Mouse (Mus musculus): ENCODE measurements around the gene Zic5. TPM values are rescaled to one million over a fixed set of nuclear protein-coding genes. Genes with fewer than 3 reads are reported as not detected.

Gene Zic5
- polyA plus RNA-seq, 1 experiment: 18.6 TPM

DNA sequence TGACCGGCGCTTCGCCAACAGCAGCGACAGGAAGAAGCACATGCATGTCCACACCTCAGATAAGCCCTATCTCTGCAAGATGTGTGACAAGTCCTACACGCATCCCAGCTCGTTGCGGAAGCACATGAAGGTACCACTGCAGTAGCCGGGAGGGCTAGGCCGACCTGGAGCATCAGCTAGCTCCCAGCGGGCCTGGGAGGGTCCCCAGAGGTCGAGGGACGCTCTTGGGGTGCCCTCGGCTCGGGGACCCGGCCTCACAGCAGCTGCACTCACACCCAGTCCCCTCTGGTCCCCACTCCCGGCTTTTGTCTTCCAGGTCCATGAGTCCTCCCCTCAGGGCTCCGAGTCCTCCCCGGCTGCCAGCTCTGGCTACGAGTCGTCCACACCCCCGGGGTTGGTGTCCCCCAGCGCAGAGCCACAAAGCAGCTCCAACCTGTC is 13.1 kb upstream of the Zic5 start:
- DNase-seq (ENCODE audit: low read depth): peak; percentile 73

DNA sequence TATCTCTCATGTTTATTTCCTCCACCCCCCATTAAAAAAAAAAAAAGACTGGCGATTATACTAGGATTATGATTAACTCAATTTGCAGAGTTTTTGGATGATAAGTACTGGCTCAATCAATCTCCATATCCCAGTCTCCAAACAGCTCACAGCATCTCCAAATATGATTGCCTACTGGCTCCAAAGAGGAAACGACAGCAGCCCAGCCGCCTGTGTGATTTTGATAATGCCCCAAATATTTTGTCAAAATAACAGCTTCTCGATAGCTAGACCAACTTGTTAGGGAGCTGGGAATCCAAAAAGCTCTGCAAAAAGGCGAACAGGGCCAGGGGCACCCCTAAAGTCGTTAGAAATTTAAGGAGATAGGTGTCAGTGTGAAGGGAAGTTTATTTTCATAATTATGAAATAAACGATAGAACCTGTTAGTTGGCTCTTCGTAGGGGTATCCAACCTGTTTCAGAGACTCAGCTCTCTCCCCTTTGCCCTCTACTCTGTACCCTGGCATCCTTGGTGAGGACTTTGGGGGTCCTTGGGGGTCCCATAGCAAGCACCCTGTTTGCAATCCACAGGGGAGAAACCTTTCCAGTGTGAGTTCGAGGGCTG is 12.6 kb upstream of the Zic5 start:
- DNase-seq (ENCODE audit: low read depth): peak; percentile 58
- TF ChIP-seq POLR2A (IDR thresholded peaks at IDR 0.05; ENCODE audit: borderline replicate concordance, extremely low read depth, insufficient read depth, insufficient read length, poor library complexity, severe bottlenecking) (no peak), CTCF (IDR thresholded peaks at IDR 0.05; ENCODE audit: borderline replicate concordance, extremely low read depth, insufficient read depth, insufficient read length) (no peak)

More for the DNA sequence above, 13.1 kb upstream of the Zic5 start:
- no peak for TF ChIP-seq CTCF (IDR thresholded peaks at IDR 0.05; ENCODE audit: borderline replicate concordance, extremely low read depth, insufficient read depth, insufficient read length)

DNA sequence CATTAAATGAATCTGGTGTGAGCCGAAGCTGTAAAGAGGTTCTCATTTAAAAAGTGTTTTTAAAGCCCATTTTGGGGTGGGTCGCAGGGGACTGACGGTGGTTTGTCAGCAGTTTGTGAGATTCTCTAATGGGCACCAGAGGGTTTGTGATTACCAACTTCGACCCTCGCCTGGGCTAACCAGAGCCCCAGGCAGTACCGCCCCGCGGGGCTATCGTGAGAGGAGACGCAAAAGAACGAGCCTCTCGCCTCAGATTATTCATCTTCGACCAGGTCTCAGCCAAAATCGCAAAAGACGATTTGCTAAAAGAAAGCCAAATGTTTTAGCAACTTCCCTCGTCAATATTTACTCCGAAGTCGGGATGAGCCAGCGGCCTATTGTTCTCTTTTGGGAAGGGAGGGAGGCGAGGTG is 11.8 kb upstream of the Zic5 start:
- peak; percentile 65 for DNase-seq (ENCODE audit: low read depth)
- TF ChIP-seq POLR2A (IDR thresholded peaks at IDR 0.05; ENCODE audit: borderline replicate concordance, extremely low read depth, insufficient read depth, insufficient read length, poor library complexity, severe bottlenecking): no peak
- TF ChIP-seq CTCF (IDR thresholded peaks at IDR 0.05; ENCODE audit: borderline replicate concordance, extremely low read depth, insufficient read depth, insufficient read length): no peak

DNA sequence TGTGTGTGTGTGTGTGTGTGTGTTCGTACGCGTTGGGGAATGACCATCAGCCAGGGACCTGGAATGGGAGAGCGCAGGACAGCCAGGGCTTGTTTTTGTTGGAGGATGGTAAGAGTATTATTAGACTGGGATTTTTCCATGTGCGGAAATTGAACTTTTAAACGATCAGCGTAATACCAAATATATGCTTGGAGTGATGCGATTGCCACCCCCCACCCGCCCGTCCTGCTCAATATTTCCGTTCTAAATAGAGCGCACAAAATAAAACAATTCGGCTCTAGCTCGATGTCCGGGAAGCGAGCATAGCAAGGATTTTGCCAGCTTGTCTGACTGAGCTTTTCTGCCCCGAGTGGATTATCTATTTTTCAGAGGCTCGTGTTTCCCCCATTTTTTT is 11.3 kb upstream of the Zic5 start:
- DNase-seq (ENCODE audit: low read depth): peak; percentile 50
- no peak for TF ChIP-seq POLR2A (IDR thresholded peaks at IDR 0.05; ENCODE audit: borderline replicate concordance, extremely low read depth, insufficient read depth, insufficient read length, poor library complexity, severe bottlenecking)
- TF ChIP-seq CTCF (IDR thresholded peaks at IDR 0.05; ENCODE audit: borderline replicate concordance, extremely low read depth, insufficient read depth, insufficient read length): no peak

DNA sequence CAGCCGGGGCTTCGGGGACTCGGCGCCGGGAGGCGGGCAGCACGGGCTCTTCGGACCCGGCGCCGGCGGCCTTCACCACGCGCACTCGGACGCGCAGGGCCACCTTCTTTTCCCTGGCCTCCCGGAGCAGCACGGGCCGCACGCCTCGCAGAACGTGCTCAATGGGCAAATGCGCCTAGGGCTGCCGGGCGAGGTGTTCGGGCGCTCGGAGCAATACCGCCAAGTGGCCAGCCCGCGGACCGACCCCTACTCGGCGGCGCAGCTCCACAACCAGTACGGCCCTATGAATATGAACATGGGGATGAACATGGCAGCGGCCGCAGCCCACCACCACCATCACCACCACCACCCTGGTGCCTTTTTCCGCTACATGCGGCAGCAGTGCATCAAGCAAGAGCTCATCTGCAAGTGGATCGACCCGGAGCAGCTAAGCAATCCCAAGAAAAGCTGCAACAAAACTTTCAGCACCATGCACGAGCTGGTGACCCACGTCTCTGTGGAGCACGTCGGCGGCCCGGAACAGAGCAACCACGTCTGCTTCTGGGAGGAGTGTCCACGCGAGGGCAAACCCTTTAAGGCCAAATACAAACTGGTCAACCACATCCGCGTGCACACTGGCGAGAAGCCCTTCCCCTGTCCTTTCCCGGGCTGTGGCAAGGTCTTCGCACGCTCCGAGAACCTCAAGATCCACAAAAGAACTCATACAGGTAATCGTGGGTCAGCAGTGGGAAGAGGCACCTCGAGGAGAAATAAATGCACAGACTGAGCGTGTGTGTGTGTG is 10.8 kb upstream of the Zic5 start:
- peak; percentile 66 for DNase-seq (ENCODE audit: low read depth)
- TF ChIP-seq CTCF (IDR thresholded peaks at IDR 0.05; ENCODE audit: borderline replicate concordance, extremely low read depth, insufficient read depth, insufficient read length) (no peak), POLR2A (IDR thresholded peaks at IDR 0.05; ENCODE audit: borderline replicate concordance, extremely low read depth, insufficient read depth, insufficient read length, poor library complexity, severe bottlenecking) (no peak)

DNA sequence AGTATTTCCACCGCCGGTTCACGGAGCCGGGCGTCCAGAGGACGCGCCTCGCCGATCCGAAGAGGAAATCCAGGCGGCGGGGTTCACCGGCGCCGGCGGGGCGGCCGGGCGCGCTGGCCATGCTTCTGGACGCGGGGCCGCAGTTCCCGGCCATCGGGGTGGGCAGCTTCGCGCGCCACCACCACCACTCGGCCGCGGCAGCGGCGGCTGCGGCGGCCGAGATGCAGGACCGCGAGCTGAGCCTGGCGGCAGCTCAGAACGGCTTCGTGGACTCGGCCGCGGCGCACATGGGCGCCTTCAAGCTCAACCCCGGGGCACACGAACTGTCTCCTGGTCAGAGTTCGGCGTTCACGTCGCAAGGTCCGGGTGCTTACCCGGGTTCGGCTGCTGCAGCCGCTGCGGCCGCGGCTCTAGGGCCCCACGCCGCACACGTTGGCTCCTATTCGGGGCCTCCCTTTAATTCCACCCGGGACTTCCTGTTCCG is 10.1 kb upstream of the Zic5 start:
- peak; percentile 62 for DNase-seq (ENCODE audit: low read depth)
- TF ChIP-seq CTCF (IDR thresholded peaks at IDR 0.05; ENCODE audit: borderline replicate concordance, extremely low read depth, insufficient read depth, insufficient read length) (no peak), POLR2A (IDR thresholded peaks at IDR 0.05; ENCODE audit: borderline replicate concordance, extremely low read depth, insufficient read depth, insufficient read length, poor library complexity, severe bottlenecking) (no peak)

DNA sequence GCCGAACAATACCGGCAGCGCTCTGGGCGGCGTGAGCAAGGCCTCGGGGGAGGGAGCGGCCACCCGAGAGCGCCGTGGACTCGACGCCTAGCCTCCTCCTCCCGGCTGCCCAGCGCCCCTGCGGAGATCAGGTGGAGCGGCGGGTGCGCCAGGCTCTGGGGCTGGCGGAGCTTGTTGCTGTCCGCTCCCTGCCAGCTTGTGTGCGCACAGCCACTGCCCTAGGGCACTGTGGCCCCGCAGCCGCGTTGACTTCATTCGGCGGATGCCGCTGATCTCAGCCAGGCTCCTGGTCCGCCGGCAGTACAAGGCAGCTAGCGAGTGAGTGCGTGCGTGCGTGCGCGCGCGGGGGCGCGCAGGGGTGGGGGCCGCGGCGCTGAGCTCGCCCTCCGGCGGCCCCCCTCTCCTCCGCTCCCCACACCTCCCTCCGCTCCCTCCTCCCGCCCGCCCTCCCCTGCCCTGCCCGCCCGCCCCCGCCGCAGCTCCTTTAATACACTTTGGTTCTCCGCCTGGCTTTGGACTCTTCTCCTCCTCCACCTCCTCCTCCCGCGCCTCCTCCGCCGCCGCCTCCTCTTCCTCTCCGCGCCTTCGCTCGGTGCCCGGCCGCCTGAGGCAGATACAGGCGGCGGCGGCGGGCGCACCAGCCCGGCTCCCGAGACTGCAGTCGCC is 9.5 kb upstream of the Zic5 start, which contains the start of gene Zic2:
Gene Zic2, plus strand, starts transcription at position 545 of the 666 bp plus-strand sequence.
- DNase-seq (ENCODE audit: low read depth): peak; percentile 93
- TF ChIP-seq CTCF (IDR thresholded peaks at IDR 0.05; ENCODE audit: borderline replicate concordance, extremely low read depth, insufficient read depth, insufficient read length) (no peak), POLR2A (IDR thresholded peaks at IDR 0.05; ENCODE audit: borderline replicate concordance, extremely low read depth, insufficient read depth, insufficient read length, poor library complexity, severe bottlenecking) (no peak; the same call in 1 of the 2 replicates)

DNA sequence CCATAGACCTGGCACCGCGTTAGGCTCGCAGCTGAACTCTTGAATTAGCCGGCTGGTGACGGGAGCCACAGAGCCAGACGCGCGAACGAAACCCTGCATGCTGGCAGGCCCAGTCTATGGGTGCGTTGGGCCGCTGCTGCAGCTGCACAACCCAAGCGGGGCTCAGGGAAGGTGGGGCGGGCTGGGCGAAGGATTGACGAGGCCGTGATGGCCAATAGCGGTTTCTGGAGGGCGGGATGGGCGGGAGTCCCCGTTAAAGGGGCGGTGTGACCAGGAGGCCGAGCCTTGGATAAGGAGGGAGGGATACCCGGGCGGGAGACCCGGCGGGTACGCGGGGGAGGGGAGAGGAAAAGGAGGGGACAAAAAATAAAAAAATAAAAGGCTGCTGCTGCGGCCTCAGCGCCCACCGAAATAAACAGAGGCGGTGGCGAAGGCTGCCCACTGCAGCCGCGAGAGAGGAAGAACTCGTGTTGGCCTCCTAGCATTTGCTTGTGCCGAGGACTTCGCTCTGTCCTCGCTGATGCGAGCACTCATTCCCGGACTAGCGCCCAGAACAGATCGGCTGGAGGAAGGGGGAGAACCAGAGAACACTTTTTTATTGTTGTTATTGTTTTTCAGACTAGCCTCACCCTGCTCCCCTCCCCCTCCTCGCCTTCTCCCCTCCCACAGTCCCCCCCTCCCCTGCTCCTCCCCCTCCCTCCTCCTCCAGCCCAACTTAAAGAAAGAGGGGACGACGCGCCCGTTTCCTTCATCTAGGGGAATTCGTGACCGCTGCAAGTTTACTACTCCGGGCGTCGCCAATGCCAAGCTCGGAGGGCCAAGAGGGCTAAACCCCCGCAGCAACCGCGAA is 8.8 kb upstream of the Zic5 start:
- TF ChIP-seq CTCF (IDR thresholded peaks at IDR 0.05; ENCODE audit: borderline replicate concordance, extremely low read depth, insufficient read depth, insufficient read length) (no peak), POLR2A (IDR thresholded peaks at IDR 0.05; ENCODE audit: borderline replicate concordance, extremely low read depth, insufficient read depth, insufficient read length, poor library complexity, severe bottlenecking) (peak; percentile 24; the same call in 1 of the 2 replicates)
- DNase-seq (ENCODE audit: low read depth): peak; percentile 96

DNA sequence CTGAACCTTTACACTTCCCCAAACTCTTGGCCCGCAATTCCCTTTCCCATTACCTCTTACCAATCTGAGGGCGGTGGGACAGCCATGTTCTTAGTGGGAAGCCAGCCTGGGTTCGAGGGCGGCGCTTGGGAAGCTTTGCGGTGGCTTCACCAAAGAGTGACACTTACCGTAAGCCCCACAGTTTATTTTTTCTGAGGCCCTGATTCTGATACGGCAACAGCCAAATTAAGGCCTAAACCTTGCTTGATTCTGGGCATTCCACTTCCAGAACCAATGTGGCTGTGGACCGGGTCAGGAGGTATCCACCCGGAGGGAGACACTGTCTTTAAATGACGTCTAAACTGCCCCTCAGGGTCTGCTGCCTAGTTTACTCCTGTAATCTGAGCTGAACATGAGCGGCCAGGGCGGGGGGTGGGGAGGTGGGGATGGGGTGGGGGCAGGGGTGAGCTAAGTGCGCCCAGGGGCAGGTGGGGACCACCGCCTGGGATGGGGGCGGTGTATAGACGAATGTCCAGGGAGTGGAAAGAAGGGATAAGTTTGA is 7.8 kb upstream of the Zic5 start:
- DNase-seq (ENCODE audit: low read depth): peak; percentile 63
- no peak for TF ChIP-seq POLR2A (IDR thresholded peaks at IDR 0.05; ENCODE audit: borderline replicate concordance, extremely low read depth, insufficient read depth, insufficient read length, poor library complexity, severe bottlenecking)
- no peak for TF ChIP-seq CTCF (IDR thresholded peaks at IDR 0.05; ENCODE audit: borderline replicate concordance, extremely low read depth, insufficient read depth, insufficient read length)

DNA sequence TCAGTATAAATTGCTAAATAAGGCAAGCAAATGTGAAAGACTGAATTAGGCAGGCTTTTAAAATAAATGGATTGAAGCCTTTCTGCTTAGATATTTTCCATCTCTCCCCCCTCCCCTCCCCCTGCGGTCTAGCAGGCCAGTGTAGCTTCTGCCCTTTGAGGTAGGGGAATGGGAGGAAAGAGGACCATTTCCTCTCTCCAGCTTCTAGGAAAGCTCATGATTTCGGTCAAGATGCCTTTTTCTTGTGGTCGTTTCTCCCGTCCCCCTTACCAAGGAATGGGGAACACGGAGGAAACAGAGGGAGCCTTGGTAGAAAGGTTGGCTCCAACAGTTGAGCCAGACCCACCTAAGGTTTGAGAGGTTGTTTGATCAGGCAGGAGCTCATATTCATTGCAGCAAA is 7.2 kb upstream of the Zic5 start:
- DNase-seq (ENCODE audit: low read depth): peak; percentile 55

More for the DNA sequence above, 7.2 kb upstream of the Zic5 start:
- TF ChIP-seq POLR2A (IDR thresholded peaks at IDR 0.05; ENCODE audit: borderline replicate concordance, extremely low read depth, insufficient read depth, insufficient read length, poor library complexity, severe bottlenecking) (no peak), CTCF (IDR thresholded peaks at IDR 0.05; ENCODE audit: borderline replicate concordance, extremely low read depth, insufficient read depth, insufficient read length) (no peak)

All from brain, embryonic 14.5 days (tissue).